Mouse (Mus musculus) midbrain, postnatal 0 days (tissue): ENCODE data around the gene Elfn2. TPM values are rescaled to one million over a fixed set of nuclear protein-coding genes. Genes with fewer than 3 reads are reported as not detected.

Experiments
- ATAC-seq: fragments of 200-750 bp; cut with Nextera tagmentation; 2 replicates; pipeline ENCODE4 v1.8.0; 2017; ENCODE audit warnings: moderate number of reproducible peaks, mild to moderate bottlenecking, moderate TSS enrichment, moderate library complexity; ENCODE audit not compliant: low FRiP score
- DNase-seq: peaks from one replicate; pipeline ENCODE4 v3.0.0-alpha.2; 2015; ENCODE audit warnings: low spot score
- H3K27ac ChIP-seq: fragments of 300-500 bp; sonication (generic); 2 replicates; pipeline ENCODE4 v1.5.1; 2014; ENCODE audit warnings: low read depth, mild to moderate bottlenecking, low read length, mixed read lengths
- H3K27me3 ChIP-seq: fragments of 300-500 bp; sonication (generic); 2 replicates; pipeline ENCODE4 v1.6.1; 2014; ENCODE audit warnings: low read length, control low read depth, mixed read lengths; ENCODE audit not compliant: insufficient read depth
- H3K36me3 ChIP-seq: fragments of 300-500 bp; sonication (generic); 2 replicates; pipeline ENCODE4 v1.6.1; 2014; ENCODE audit warnings: low read length, control low read depth, mixed read lengths; ENCODE audit not compliant: insufficient read depth
- H3K4me1 ChIP-seq: fragments of 300-500 bp; sonication (generic); 2 replicates; pipeline ENCODE4 v1.6.1; 2014; ENCODE audit warnings: mild to moderate bottlenecking, control low read depth, antibody characterized with exemption, low read length, mixed read lengths; ENCODE audit not compliant: insufficient read depth
- H3K4me2 ChIP-seq: fragments of 300-500 bp; sonication (generic); 2 replicates; pipeline ENCODE4 v1.6.1; 2014; ENCODE audit warnings: low read depth, mild to moderate bottlenecking, low read length, mixed read lengths; ENCODE audit not compliant: poor library complexity, severe bottlenecking
- H3K4me3 ChIP-seq: fragments of 300-500 bp; sonication (generic); 2 replicates; pipeline ENCODE4 v1.5.1; 2014; ENCODE audit warnings: low read depth, mild to moderate bottlenecking, low read length, moderate library complexity
- H3K9ac ChIP-seq: fragments of 300-500 bp; sonication (generic); replicated peaks from 2 replicates; pipeline ENCODE4 v1.6.1; 2014; ENCODE audit warnings: mild to moderate bottlenecking, low read length, moderate library complexity, mixed read lengths; ENCODE audit not compliant: poor library complexity, severe bottlenecking
- H3K9me3 ChIP-seq: fragments of 300-500 bp; sonication (generic); 2 replicates; pipeline ENCODE4 v1.6.1; 2016; ENCODE audit warnings: low read length, control low read depth
- CTCF ChIP-seq: IDR thresholded peaks from 2 replicates; pipeline ENCODE4 v1.5.1; 2016; ENCODE audit warnings: antibody characterized with exemption, mild to moderate bottlenecking
- WGBS: fragments of 180-500 bp; shearing (Covaris S2); extraction: QIAGEN DNeasy Blood & Tissue Kit; methylation state at CpG from one replicate; pipeline ENCODE4 v1.1.7; 2014; 5-methylcytosine and 5-hydroxymethylcytosine counted together
- polyA plus RNA-seq: library from polyadenylated mRNA; unstranded; fragments of >200 nt; fragmentation: Nextera tagmentation; extraction: Ambion mirVana; gene quantifications from 2 replicates; pipeline ENCODE4 v1.2.1, GENCODE M21; 2015
- total RNA-seq: library from RNA; depleted of rRNA; stranded (reverse); fragments of >200 nt; gene quantifications from 2 replicates; pipeline ENCODE4 v1.2.3, GENCODE M21; 2014

Gene Elfn2
- total and polyA plus RNA-seq, 2 experiments from 2014 or later: 10.2 to 52.1 TPM

GRCm38 (mm10) chr15:78735431-78736180 is 17.0 kb upstream of the Elfn2 start:
- 19% methylated on average over 17 of the region's 17 CpGs for WGBS

DNA sequence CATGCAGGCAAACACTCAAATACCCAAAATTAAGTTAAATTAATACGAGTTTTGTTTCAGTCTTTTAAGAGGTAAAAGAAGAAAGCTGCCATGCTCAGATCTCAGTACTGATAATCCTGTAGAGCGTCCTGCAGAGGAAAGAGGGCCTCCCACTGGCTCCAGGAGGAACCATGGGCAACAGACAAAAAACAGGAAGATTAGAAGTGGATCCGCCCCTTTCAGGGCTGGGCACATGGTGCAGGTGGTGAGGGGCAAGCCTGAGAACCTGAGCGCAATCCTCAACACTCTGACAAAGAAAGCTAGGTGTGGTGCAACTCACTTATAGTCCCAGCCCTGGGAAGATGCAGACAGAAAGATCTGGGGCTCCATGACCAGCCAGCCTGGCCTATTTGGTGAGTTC is 13.3 kb upstream of the Elfn2 start:
- WGBS: 50% methylated on average over 4 of the region's 4 CpGs
- Histone ChIP-seq H3K9ac (no peak overlapping the region), H3K27me3 (no peaks in the 10 kb centered on the region), H3K36me3 (no peaks in the 10 kb centered on the region), H3K4me1 (peaks cover 6% of the 10 kb centered on the region; the same call in 1 of the 2 replicates), H3K9me3 (no peaks in the 10 kb centered on the region), H3K4me2 (no peak overlapping the region), H3K27ac (no peak overlapping the region), H3K4me3 (no peak overlapping the region)
- no peak for TF ChIP-seq CTCF
- no peak for DNase-seq
- no peak for ATAC-seq

More at GRCm38 (mm10) chr15:78735431-78736180, 17.0 kb upstream of the Elfn2 start:
- ATAC-seq: peak; percentile 71
- H3K9me3 ChIP-seq: no peaks in the 10 kb centered on the region
- no peak overlapping the region; the same call in 1 of the 2 replicates for H3K9ac ChIP-seq
- DNase-seq: peak; percentile 87
- no peak for TF ChIP-seq CTCF
- H3K4me2 ChIP-seq: no peak overlapping the region
- H3K27me3 ChIP-seq: no peaks in the 10 kb centered on the region
- no peak overlapping the region for H3K4me3 ChIP-seq
- peak overlapping the region; percentile 26 for H3K27ac ChIP-seq
- peaks cover 6% of the 10 kb centered on the region; the same call in 1 of the 2 replicates for H3K4me1 ChIP-seq
- no peaks in the 10 kb centered on the region for H3K36me3 ChIP-seq

DNA sequence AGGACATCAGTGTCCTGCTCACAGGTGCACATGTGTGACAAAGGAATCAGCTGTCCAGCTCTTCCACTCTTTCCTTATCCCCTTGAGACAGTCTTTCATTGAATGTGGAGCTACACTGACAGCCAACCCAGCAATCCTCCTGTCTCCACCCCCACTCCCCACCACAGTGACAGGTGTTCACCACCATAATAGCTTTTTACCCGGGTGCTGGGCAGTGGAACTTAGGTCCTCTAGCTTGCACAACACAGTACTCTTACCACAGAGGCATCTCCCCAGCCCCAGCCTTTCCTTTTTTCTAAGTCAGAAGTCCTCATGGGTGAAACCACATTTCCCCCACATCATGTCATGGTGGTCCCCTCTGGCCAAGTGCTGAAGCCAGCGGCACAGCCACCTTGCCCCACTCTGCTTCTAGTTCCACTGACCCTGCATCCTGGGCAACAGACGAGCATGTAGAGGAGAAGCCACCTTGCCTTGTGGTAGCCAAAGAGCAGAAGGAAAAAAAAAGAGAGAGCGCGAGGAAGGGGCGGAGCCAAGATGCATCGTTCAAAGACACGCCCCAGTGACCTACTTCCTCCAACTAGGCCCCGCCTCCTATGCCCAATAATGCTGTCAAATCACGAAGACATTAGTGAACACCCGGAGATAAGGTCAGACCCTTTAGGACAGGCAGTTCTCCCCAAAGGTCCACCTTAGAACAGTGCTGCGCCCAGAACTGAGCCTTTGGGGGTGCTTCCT is 11.9 kb upstream of the Elfn2 start:
- 83% methylated on average over 12 of the region's 12 CpGs for WGBS
- no peak for ATAC-seq
- H3K4me2 ChIP-seq: no peak overlapping the region

GRCm38 (mm10) chr15:78726697-78727096 is 8.1 kb upstream of the Elfn2 start:
- no peaks in the 10 kb centered on the region for H3K27me3 ChIP-seq
- WGBS: 56% methylated on average over 7 of the region's 7 CpGs
- ATAC-seq (no peak), DNase-seq (no peak)
- H3K36me3 ChIP-seq: no peaks in the 10 kb centered on the region
- TF ChIP-seq CTCF: no peak
- H3K4me2 ChIP-seq: no peak overlapping the region
- no peaks in the 10 kb centered on the region for H3K4me1 ChIP-seq
- H3K9me3 ChIP-seq: no peaks in the 10 kb centered on the region
- H3K4me3 ChIP-seq: no peak overlapping the region
- H3K9ac ChIP-seq: no peak overlapping the region
- H3K27ac ChIP-seq: no peak overlapping the region

More for the DNA sequence above, 11.9 kb upstream of the Elfn2 start:
- no peaks in the 10 kb centered on the region for H3K36me3 ChIP-seq
- H3K27ac ChIP-seq: no peak overlapping the region
- H3K4me3 ChIP-seq: no peak overlapping the region
- no peak overlapping the region for H3K9ac ChIP-seq
- no peak for TF ChIP-seq CTCF
- no peaks in the 10 kb centered on the region for H3K27me3 ChIP-seq
- no peaks in the 10 kb centered on the region for H3K4me1 ChIP-seq
- DNase-seq: no peak
- no peaks in the 10 kb centered on the region for H3K9me3 ChIP-seq

DNA sequence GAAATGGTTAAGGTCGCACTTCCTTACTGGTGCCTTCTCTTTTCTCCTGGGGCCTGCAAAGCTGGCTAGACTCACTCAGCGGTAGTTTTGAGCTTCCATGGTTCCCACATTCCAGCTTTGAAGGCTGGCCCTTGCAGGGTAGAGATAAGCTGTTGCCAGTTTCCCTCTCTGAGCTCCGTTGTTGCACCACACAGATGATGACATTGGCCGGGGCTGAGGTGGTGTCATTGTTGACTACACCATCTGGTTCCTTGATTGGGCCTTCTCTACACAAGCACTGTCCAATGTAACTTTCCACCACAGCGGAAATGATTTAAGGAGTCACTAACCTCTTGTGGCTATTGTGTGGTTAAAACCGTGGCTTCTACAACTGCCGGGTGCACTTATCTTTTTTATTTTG is 2.0 kb upstream of the Elfn2 start:
- H3K27ac ChIP-seq: no peak overlapping the region
- no peaks in the 10 kb centered on the region for H3K9me3 ChIP-seq
- H3K4me3 ChIP-seq: no peak overlapping the region
- no peak overlapping the region for H3K9ac ChIP-seq
- 75% methylated on average over 7 of the region's 7 CpGs for WGBS
- no peak overlapping the region for H3K4me2 ChIP-seq
- H3K36me3 ChIP-seq: no peaks in the 10 kb centered on the region
- no peak for TF ChIP-seq CTCF
- ATAC-seq (no peak), DNase-seq (no peak)
- peaks cover 7% of the 10 kb centered on the region; the same call in 1 of the 2 replicates for H3K27me3 ChIP-seq
- peaks cover 7% of the 10 kb centered on the region; the same call in 1 of the 2 replicates for H3K4me1 ChIP-seq

- no peak overlapping the region for H3K27ac ChIP-seq
- no peak overlapping the region for H3K4me3 ChIP-seq
- H3K27me3 ChIP-seq: peaks cover 7% of the 10 kb centered on the region; the same call in 1 of the 2 replicates
- 2% methylated on average over 16 of the region's 16 CpGs for WGBS
- no peaks in the 10 kb centered on the region for H3K9me3 ChIP-seq
- no peak overlapping the region for H3K9ac ChIP-seq
- peak; percentile 83 for TF ChIP-seq CTCF
- no peak for ATAC-seq
- peak overlapping the region; percentile 86 for H3K4me2 ChIP-seq
- no peaks in the 10 kb centered on the region for H3K36me3 ChIP-seq
- peak; percentile 83 for DNase-seq
- peaks cover 11% of the 10 kb centered on the region; the same call in 1 of the 2 replicates for H3K4me1 ChIP-seq
Observed at GRCm38 (mm10) chr15:78720094-78720493, 1.5 kb upstream of the Elfn2 start.
